Mouse (Mus musculus) cerebellum, adult 2 months (tissue): ENCODE measurements around the gene Eef2. TPM values are rescaled to one million over a fixed set of nuclear protein-coding genes. Genes with fewer than 3 reads are reported as not detected.
"Not testable (repeated sequence)": the region's sequence is repeated elsewhere in the genome, so short reads cannot be mapped to it uniquely, and the experiment has no call there.

Experiments
- DNase-seq, 2 experiments: peaks; one replicate each; pipeline ENCODE4 v3.0.0; 2021
- H3K27ac ChIP-seq: fragments of 200-500 bp; 2 replicates; pipeline ENCODE4 v1.5.1; 2012; ENCODE audit warnings: low read length, control low read depth, inconsistent platforms; ENCODE audit not compliant: insufficient read depth
- H3K27me3 ChIP-seq: fragments of 200-500 bp; 2 replicates; pipeline ENCODE4 v1.6.1; 2012; ENCODE audit warnings: inconsistent platforms, mild to moderate bottlenecking, low read length, moderate library complexity; ENCODE audit not compliant: control insufficient read depth, insufficient read depth
- H3K4me1 ChIP-seq: fragments of 200-500 bp; 2 replicates; pipeline ENCODE4 v1.6.1; 2011; ENCODE audit warnings: low read length; ENCODE audit not compliant: control insufficient read depth, insufficient read depth
- H3K4me3 ChIP-seq: fragments of 200-500 bp; replicated peaks from 2 replicates; pipeline ENCODE3; 2011; ENCODE audit warnings: mild to moderate bottlenecking, low read depth, low read length, control low read depth; ENCODE audit not compliant: insufficient read depth
- CTCF ChIP-seq: fragments of 200-500 bp; IDR thresholded peaks from 2 replicates; pipeline ENCODE4 v1.5.1; 2011; ENCODE audit warnings: low read depth, mild to moderate bottlenecking, control low read depth, low read length, moderate library complexity, borderline replicate concordance; ENCODE audit not compliant: insufficient read depth
- POLR2A ChIP-seq: fragments of 200-500 bp; IDR thresholded peaks from 2 replicates; pipeline ENCODE4 v1.6.1; 2011; ENCODE audit warnings: low read length, control low read depth, borderline replicate concordance; ENCODE audit not compliant: insufficient read depth
- WGBS: fragments of 180-500 bp; shearing (Covaris S2); methylation state at CpG from one replicate; pipeline ENCODE4 v1.1.7; 2018; 5-methylcytosine and 5-hydroxymethylcytosine counted together
- polyA plus RNA-seq: library from polyadenylated mRNA; depleted of rRNA; stranded (reverse); fragments of >200 nt; gene quantifications from 2 replicates; pipeline ENCODE4 v1.2.3, GENCODE M21; 2012

The Eef2 gene
- polyA plus RNA-seq, 1 experiment = 1,163 TPM

DNA sequence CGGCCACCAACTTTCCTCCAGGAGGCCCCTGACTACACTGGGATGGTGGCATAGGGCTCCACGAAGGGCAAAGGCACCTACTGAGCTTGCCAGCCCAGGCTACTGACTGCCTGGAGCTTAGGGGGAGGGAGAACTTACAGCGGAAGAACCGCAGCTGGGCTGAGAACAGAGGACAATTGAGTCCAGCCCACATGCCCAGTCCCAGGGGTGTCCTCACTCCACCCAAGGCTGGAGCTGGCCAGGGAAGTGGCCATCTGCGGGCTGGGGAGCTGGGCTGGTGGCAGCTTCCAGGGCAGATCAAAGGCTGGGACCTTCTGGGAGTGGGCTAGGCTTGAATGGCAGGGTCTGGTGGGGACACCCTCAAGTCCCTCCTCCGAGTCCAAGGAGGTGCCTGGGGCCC lies 21.7 kb upstream of the Eef2 start:
- WGBS = 46% methylated on average over 6 of the region's 6 CpGs
- Histone ChIP-seq H3K4me1 (peaks cover 6% of the 10 kb centered on the region), H3K27ac (peak overlapping the region; percentile 60; the same call in 1 of the 2 replicates), H3K27me3 (no peaks in the 10 kb centered on the region), H3K4me3 (no peak overlapping the region)
- TF ChIP-seq CTCF (no peak), POLR2A (no peak)
- no peak for DNase-seq

DNA sequence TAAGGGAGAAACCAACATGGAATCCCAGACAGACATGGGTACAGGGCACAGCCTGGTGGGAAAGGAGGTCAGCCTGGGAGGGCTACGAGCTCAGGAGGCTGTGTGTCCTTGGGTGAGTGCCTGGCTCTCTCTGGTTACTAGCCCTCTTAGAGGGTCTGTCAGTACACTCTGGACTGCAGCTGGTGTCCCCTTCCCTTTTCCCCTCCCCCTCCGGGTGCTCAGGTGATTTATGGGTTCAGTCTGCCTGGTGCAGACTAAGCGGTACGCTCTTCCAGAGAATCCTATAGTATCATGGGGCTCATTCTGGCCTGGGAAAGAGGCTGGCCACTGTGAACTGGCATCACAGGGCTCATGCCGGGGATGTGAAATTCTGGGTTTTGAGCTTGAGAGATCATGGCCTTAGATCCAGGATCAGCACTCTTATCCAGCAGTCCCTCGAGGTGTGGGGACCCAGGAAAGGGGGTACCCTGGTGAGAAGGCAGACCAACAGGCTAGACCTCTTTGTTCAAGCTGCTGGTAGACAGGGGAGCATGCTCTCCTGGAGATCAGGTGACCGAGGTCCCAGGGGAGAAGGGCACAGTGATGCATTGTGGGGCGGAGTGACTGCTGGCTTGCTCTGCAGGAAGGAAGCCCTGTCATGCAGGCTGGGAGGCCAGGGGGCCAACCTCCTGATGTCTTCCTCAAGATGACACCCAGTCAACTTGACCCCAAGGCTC lies 14.7 kb upstream of the Eef2 start:
- 83% methylated on average over 8 of the region's 8 CpGs for WGBS
- Histone ChIP-seq H3K4me3 (no peak overlapping the region), H3K4me1 (peaks cover 51% of the 10 kb centered on the region), H3K27ac (no peak overlapping the region), H3K27me3 (no peaks in the 10 kb centered on the region)
- TF ChIP-seq POLR2A = no peak
- TF ChIP-seq CTCF = no peak
- DNase-seq = no peak

DNA sequence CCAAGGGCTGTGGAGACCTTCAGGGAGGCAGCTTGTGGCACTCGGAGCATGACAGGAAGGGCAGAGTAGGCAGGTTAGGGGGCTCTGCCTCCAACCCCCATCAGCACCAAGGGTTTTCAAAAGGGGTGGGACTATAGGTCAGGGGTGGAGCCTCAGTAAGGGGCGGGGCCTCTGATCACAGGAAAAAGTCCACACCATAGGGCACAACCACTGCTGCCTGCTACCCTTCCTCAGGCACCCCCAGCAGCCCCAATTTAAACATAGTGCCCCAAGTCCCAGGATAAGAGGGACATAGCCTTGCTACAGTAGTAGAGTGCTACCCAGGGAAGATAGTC lies 14.1 kb upstream of the Eef2 start:
- 65% methylated on average over 2 of the region's 2 CpGs for WGBS
- no peak overlapping the region for H3K4me3 ChIP-seq
- H3K27me3 ChIP-seq = no peaks in the 10 kb centered on the region
- no peak overlapping the region for H3K27ac ChIP-seq
- TF ChIP-seq CTCF = no peak
- no peak for TF ChIP-seq POLR2A
- H3K4me1 ChIP-seq = peaks cover 51% of the 10 kb centered on the region
- DNase-seq = no peak

DNA sequence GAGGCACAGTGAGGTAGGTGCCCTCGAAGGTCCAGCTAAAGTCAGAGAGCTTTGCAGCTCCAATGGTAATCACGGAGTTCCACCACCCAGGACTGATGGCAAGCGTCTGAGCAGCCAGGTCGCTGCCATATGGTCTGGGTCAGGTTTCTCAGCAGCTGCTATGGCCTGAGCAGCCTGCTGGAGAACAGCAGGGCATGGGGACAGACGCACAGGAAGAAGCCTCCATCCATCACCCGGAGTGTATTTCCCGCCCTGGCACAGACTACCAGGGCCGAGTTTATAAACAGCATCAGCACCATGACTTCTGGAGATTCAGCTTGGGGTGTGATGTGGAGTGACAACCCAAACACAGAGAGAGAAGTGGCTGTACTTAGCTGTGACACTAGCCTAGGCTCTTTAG lies 11.3 kb upstream of the Eef2 start:
- DNase-seq = peak; percentile 75 to 82
- Histone ChIP-seq H3K27ac (peak overlapping the region; percentile 85), H3K4me3 (peak overlapping the region; percentile 17), H3K4me1 (peaks cover 46% of the 10 kb centered on the region), H3K27me3 (no peaks in the 10 kb centered on the region)
- TF ChIP-seq POLR2A (no peak), CTCF (no peak)
- WGBS = 9% methylated on average over 8 of the region's 8 CpGs

DNA sequence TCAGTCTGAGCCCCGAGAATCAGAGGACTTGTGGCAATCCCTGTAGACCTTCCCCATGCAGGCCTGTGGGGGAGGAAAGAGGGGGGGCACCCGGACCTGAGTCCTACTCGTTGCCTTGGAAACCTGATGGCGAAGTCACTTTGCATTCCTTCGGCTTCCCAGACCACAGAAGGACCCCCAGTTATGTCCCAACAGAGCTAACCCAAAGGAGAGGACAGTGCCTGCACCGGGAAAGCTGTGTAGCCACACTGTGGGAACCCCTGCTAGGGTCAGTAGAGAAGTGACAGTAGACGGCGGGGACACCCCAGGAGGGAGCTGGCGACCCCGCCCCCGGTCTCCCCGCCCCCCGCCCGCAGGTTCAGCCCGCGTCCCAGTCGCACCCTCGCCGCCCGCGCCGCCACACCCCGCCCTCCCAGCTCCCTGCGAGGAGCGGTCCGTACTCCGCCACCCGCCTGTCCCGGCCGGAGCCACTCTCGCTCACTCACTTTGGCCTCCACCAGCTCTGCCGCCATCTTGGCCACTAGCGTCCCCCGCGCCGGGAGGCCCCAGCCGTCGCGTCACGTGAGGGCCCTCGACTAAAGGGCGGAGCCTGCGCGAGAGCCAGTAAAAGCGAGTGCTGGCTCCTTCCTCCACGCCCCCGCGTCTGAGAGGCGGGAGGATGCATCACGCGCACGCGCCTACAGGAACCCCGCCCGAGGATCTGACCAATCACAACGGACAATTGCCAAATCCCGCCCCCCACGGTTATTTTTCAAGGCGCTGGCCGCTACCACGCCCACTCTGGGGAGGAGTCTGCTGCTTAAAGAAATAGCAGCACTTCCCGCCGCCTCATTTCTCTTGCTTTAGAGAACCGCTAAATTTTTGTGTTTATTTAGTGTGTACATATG lies 9.0 kb upstream of the Eef2 start, which contains the start of gene Pias4:
Gene Pias4, minus strand, starts transcription at position 724 of the 887 bp plus-strand sequence.
- Histone ChIP-seq H3K27ac (peak within 1 kb of the TSS; percentile 48), H3K4me1 (peaks cover 30% of the 10 kb centered on the region), H3K27me3 (no peaks in the 10 kb centered on the region), H3K4me3 (peak within 1 kb of the TSS; percentile 99)
- TF ChIP-seq POLR2A = peak; percentile 88
- no peak for TF ChIP-seq CTCF
- WGBS = under 1% methylated on average over 53 of the region's 64 CpGs
- peak; percentile 100 for DNase-seq

DNA sequence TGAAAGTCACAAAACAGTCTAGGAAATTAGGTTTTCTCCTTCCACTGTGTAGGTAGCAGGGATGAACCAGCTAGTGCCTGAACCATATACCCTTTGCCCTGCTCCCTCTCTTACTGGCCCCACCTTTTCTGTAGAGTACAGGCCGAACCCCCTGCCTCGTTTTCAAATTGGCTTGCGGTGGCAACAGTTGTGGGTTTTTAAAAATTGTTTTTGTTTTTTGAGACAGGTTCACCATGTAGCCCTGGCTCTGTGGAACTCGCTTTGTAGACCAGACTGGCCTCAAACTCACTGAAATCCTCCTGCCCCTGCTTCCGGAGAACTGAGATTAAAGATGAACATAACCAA lies 8.4 kb upstream of the Eef2 start:
- DNase-seq = no peak
- peak overlapping the region; percentile 8; the same call in 1 of the 2 replicates for H3K27ac ChIP-seq
- H3K4me3 ChIP-seq = peak overlapping the region; percentile 99
- H3K27me3 ChIP-seq = no peaks in the 10 kb centered on the region
- WGBS = 5% methylated on average over 5 of the region's 5 CpGs
- H3K4me1 ChIP-seq = peaks cover 29% of the 10 kb centered on the region
- TF ChIP-seq POLR2A (no peak), CTCF (no peak)

DNA sequence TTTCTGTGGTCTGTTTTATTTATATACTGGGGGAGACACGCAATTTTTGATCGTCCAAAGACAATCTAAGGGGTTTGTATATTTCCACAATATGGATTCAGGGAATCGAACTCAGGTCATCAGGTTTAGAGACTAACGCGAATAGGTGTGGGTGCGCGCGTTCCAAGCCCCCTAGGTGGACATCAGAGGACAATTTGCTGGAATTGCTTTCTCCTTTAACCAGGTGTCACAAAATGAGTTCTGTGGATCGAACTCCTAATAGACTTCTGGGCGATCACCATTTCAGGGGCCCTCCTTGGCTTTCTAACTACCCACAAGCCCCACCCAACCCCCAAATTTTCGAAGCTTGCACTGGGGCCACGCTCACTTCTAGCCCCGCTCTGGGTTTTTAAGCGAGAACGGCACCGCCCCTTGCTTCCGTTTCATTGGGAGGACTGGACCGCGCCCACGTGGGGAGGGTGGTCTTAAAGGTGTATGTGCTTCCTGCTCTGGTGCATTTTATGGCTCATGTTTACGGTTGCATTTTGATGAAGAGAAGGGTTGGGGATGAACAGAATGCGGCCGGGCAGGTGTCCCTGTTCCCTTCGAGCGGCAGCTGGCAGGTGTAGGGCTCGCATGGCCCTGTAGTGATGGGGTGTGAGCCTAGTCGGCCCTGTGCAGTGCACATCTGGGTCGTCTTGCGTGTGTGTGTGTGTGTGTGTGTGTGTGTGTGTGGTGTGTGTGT lies 7.7 kb upstream of the Eef2 start:
- H3K4me1 ChIP-seq = peaks cover 25% of the 10 kb centered on the region
- DNase-seq = peak; percentile 80 to 82
- no peaks in the 10 kb centered on the region for H3K27me3 ChIP-seq
- peak overlapping the region; percentile 75 for H3K27ac ChIP-seq
- H3K4me3 ChIP-seq = peak overlapping the region; percentile 99
- WGBS = 1% methylated on average over 29 of the region's 29 CpGs
- TF ChIP-seq CTCF (no peak), POLR2A (no peak; the same call in 1 of the 2 replicates)

DNA sequence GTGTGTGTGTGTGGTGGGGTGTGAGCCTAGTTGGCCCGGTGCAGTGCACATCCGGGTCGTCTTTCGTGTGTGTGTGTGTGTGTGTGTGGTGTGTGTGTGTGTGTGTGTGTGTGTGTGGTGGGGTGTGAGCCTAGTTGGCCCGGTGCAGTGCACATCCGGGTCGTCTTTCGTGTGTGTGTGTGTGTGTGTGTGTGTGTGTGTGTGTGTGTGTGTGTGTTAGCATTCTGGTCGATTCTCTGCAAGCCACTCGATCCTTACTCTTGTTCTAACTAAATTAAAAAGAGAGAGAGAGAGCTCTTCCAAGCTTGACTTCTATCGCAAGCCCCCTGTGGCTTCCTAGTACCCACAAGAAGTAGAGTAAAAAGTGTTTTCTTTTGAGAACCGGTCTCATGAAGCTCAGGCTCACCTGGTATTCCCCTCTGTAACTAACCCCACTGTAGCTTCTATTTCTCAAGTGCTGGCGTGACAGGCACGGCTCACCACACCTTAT lies 7.0 kb upstream of the Eef2 start:
- H3K4me3 ChIP-seq, H3K27ac ChIP-seq, DNase-seq, H3K27me3 ChIP-seq: not testable (repeated sequence)
- 23% methylated on average over 6 of the region's 14 CpGs for WGBS
- peaks cover 20% of the 10 kb centered on the region; the same call in 1 of the 2 replicates for H3K4me1 ChIP-seq
